Mouse (Mus musculus) Patski (cell line): ENCODE data around the gene Chtf18. TPM values are rescaled to one million over a fixed set of nuclear protein-coding genes. Genes with fewer than 3 reads are reported as not detected.

Experiments used
- ATAC-seq: fragments of 100-300 bp; one replicate; pipeline ENCODE4 v1.8.0; 2021
- CTCF ChIA-PET: fragments of 350-600 bp; sonication (Branson Sonifier 250); formaldehyde crosslinking; loops from one replicate; lab custom pipeline; 2022; ENCODE audit warnings: inconsistent platforms; lab: Charles Lee
- POLR2A ChIA-PET: fragments of 350-600 bp; sonication (Branson Sonifier 250); formaldehyde crosslinking; loops from one replicate; lab custom pipeline; 2022; ENCODE audit warnings: antibody characterized with exemption, inconsistent platforms; lab: Charles Lee
- DNase-seq: peaks from one replicate; pipeline ENCODE4 v3.0.0-alpha.2; 2011; ENCODE audit warnings: low read depth, low spot score
- H3K27me3 ChIP-seq: fragments of 371-371 bp; one replicate; pipeline ENCODE4 v1.5.1; 2021
- CTCF ChIP-seq: fragments of 100-300 bp; IDR thresholded peaks from one replicate; pipeline ENCODE4 v1.5.1; 2021
- in situ Hi-C: fragments of 300-500 bp; cut with MboI; formaldehyde crosslinking; loops from 3 replicates; pipeline ENCODE4 v1.11.1; 2018; ENCODE audit warnings: low pct_unique_long_range_greater_than_20kb, mixed read lengths
- polyA plus RNA-seq: library from polyadenylated mRNA; unstranded; gene quantifications from one replicate; pipeline ENCODE4 v1.2.3, GENCODE M21; 2021

Chtf18 gene
- polyA plus RNA-seq, 1 experiment from 2014 or later = 13.0 TPM

DNA sequence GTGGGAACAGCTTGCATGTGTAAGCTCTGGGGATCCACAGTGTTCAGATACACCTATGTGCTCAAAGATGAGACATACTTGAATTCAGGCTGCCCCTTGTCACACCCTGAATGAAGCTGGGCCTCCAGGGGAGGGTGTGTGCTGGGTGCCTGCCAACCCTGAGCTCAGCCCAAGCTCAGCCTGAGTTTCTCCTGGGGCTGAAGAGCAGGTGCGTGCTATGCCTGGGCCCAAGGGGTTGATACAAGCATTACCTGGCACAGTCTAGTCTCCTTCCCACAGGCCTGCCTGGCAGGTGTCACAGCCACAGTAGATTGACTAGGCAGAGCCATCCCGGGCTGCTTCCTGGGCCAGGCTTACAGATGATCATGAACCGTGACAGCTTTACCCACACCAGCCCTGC, 8.5 kb upstream of the Chtf18 start, which contains the start of gene Mslnl:
Gene Mslnl (plus strand): TSS at position 298 of the 400 bp plus-strand sequence.
- no peaks in the 10 kb centered on the region for H3K27me3 ChIP-seq
- TF ChIP-seq CTCF = no peak
- in situ Hi-C loops = no loop called here
- DNase-seq (no peak), ATAC-seq (no peak)
- POLR2A ChIA-PET = no interaction called here
- CTCF ChIA-PET = interaction anchor here (0.6 kb wide), 1 partner anchor 67 kb away, joined by 3 read pairs; no protein-coding TSS in a partner anchor

- no peak for TF ChIP-seq CTCF
- DNase-seq (no peak), ATAC-seq (no peak)
- ChIA-PET CTCF (interaction anchor here (0.6 kb wide), 1 partner anchor 68 kb away, joined by 3 read pairs; no protein-coding TSS in a partner anchor), POLR2A (no interaction called here)
- in situ Hi-C loops = no loop called here
- H3K27me3 ChIP-seq = no peaks in the 10 kb centered on the region
Measured at GRCm38 (mm10) chr17:25735246-25735645, 8.0 kb upstream of the Chtf18 start.

GRCm38 (mm10) chr17:25732082-25732481, 4.9 kb upstream of the Chtf18 start:
- in situ Hi-C loops = loop anchor here (5.0 kb wide), 2 partner anchors 35 to 70 kb away; no protein-coding TSS in a partner anchor
- TF ChIP-seq CTCF = no peak
- ATAC-seq = no peak

DNA sequence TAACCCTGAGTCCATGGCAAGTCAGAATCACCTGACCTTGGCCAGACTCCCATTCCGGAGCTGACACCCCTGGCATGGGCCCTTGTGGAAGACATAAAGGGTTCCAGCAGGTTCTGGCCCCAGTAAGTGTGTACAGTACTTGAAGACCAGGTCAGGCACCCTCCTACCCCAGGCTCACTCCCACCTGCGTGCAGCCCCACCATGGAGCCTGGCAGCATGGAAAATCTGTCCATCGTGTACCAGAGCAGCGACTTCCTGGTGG, 721 bp upstream of the Chtf18 start:
- H3K27me3 ChIP-seq = no peaks in the 10 kb centered on the region
- no peak for TF ChIP-seq CTCF
- ChIA-PET POLR2A (no interaction called here), CTCF (interaction anchor here (0.8 to 2.1 kb wide), 3 partner anchors 16 to 128 kb away, joined by 3 to 8 read pairs (median 3); no protein-coding TSS in a partner anchor)
- ATAC-seq (no peak), DNase-seq (no peak)
- in situ Hi-C loops = no loop called here

More at GRCm38 (mm10) chr17:25732082-25732481, 4.9 kb upstream of the Chtf18 start:
- ChIA-PET CTCF (interaction anchor here (0.8 to 2.7 kb wide), 4 partner anchors 10 to 70 kb away, joined by 3 to 9 read pairs (median 4); partner anchors contain the start of gene Narfl), POLR2A (no interaction called here)
- DNase-seq = no peak
- H3K27me3 ChIP-seq = no peaks in the 10 kb centered on the region

- CTCF ChIA-PET = no interaction called here
- POLR2A ChIA-PET = interaction anchor here (0.5 kb wide), 1 partner anchor 547 kb away, joined by 3 read pairs; no protein-coding TSS in a partner anchor
- in situ Hi-C loops = no loop called here
- TF ChIP-seq CTCF = no peak
- ATAC-seq (no peak), DNase-seq (no peak)
- no peaks in the 10 kb centered on the region for H3K27me3 ChIP-seq
Measured at GRCm38 (mm10) chr17:25725264-25725663, 2.0 kb downstream of the Chtf18 start.

- no peak for TF ChIP-seq CTCF
- ATAC-seq = no peak
- DNase-seq = no peak
- no peaks in the 10 kb centered on the region for H3K27me3 ChIP-seq
- ChIA-PET POLR2A (no interaction called here), CTCF (interaction anchor here (1.1 kb wide), 1 partner anchor 12 kb away, joined by 4 read pairs; no protein-coding TSS in a partner anchor)
- in situ Hi-C loops = no loop called here
Measured at GRCm38 (mm10) chr17:25723919-25724318, 3.3 kb downstream of the Chtf18 start.

- TF ChIP-seq CTCF = no peak
- H3K27me3 ChIP-seq = no peaks in the 10 kb centered on the region
- CTCF ChIA-PET = interaction anchor here (1.1 kb wide), 1 partner anchor 12 kb away, joined by 4 read pairs; no protein-coding TSS in a partner anchor
- in situ Hi-C loops = no loop called here
- DNase-seq (no peak), ATAC-seq (no peak)
- POLR2A ChIA-PET = no interaction called here
Measured at GRCm38 (mm10) chr17:25723470-25723869, 3.7 kb downstream of the Chtf18 start.

- DNase-seq (no peak), ATAC-seq (no peak)
- no peaks in the 10 kb centered on the region for H3K27me3 ChIP-seq
- POLR2A ChIA-PET = interaction anchor here (0.9 kb wide), 1 partner anchor 10 kb away, joined by 3 read pairs; no protein-coding TSS in a partner anchor
- no peak for TF ChIP-seq CTCF
- CTCF ChIA-PET = no interaction called here
- in situ Hi-C loops = no loop called here
Measured at GRCm38 (mm10) chr17:25721476-25721875, 5.7 kb downstream of the Chtf18 start.

- CTCF ChIA-PET = no interaction called here
- in situ Hi-C loops = no loop called here
- H3K27me3 ChIP-seq = no peaks in the 10 kb centered on the region
- POLR2A ChIA-PET = interaction anchor here (0.9 kb wide), 1 partner anchor 9 kb away, joined by 3 read pairs; no protein-coding TSS in a partner anchor
- ATAC-seq (no peak), DNase-seq (no peak)
- no peak for TF ChIP-seq CTCF
Measured at GRCm38 (mm10) chr17:25717691-25718090, 9.5 kb downstream of the Chtf18 start.

DNA sequence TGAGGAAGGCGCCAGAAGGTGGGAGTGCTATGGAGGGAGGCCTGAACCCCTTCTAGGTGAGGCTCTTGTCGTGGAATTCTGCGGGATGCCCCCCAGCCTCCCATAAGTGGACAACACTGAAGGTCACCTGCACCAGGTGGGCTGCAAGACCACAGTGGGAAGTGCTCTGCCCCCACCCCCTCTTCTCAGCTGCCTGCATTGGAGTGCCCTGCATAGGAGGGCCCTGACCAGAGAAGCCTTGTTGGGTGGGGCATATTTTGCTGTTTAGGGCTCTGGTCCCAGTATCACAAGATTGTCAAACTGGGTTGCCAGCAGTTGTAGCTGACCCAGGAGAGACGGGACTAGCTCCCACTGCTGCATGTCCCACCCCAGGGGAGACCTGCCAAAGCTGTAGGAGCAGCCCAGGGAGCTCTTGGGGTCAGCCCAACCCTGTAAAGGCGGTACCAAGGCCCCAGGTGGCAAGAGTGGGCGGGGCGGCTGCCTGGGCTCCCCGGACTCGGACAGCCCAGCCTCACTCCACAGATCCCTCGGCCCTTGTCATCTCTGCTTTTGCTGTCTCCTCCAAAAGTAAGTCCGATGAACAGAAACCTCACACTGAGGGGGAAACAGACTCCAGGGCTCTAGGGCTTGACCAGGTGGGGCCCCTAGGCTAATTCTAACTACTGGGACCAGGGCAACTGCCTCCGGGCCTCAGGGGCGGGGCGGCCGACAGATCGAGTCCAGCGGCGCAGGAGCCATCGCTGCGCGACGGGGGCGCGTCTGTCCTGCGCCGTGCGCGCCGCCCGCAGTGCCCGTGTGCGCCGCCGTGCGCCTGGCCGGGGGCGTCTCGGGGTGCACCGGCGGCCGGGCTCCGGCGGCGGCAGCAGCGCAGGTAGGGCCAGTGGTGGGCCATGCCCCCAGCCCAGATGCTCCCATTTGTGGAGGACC, 10.2 kb downstream of the Chtf18 start, which contains the start of gene Gng13:
Gene Gng13 (plus strand): TSS at position 461 of the 927 bp plus-strand sequence.
- no peak for TF ChIP-seq CTCF
- POLR2A ChIA-PET = interaction anchor here (0.9 kb wide), 1 partner anchor 9 kb away, joined by 3 read pairs; no protein-coding TSS in a partner anchor
- DNase-seq = no peak

GRCm38 (mm10) chr17:25716130-25716529, 11.1 kb downstream of the Chtf18 start:
- no peaks in the 10 kb centered on the region for H3K27me3 ChIP-seq
- in situ Hi-C loops = no loop called here
- ChIA-PET POLR2A (no interaction called here), CTCF (interaction anchor here (1.1 kb wide), 1 partner anchor 69 kb away, joined by 3 read pairs; no protein-coding TSS in a partner anchor)
- ATAC-seq (no peak), DNase-seq (no peak)
- no peak for TF ChIP-seq CTCF

More for the DNA sequence above, 10.2 kb downstream of the Chtf18 start, which contains the start of gene Gng13:
- H3K27me3 ChIP-seq = no peaks in the 10 kb centered on the region
- no peak for ATAC-seq
- in situ Hi-C loops = no loop called here
- CTCF ChIA-PET = interaction anchor here (1.1 kb wide), 1 partner anchor 68 kb away, joined by 3 read pairs; no protein-coding TSS in a partner anchor
